Mouse (Mus musculus) liver, adult 2 months (tissue): ENCODE measurements at regions not wholly inside any gene's neighbourhood (a gene's known extent, or its start where the extent isn't known, plus 50 kb on each side); places are given as distances from the start of the nearest gene placed in this dataset.

Source experiments
- CTCF ChIP-seq: fragments of 200-500 bp; IDR thresholded peaks from 2 replicates; pipeline ENCODE4 v1.5.1; 2011; ENCODE audit warnings: low read depth, low read length, control low read depth
- POLR2A ChIP-seq: fragments of 200-500 bp; IDR thresholded peaks from 2 replicates; pipeline ENCODE4 v1.6.1; 2011; ENCODE audit warnings: low read length, control low read depth; ENCODE audit not compliant: insufficient read depth; ENCODE audit errors: extremely low read depth

GRCm38 (mm10) chr9:32923925-32924324 lies 287.9 kb downstream of the Ets1 start:
- TF ChIP-seq POLR2A (no peak), CTCF (no peak)
